Comparison of ENCODE assay signal across 16 mouse cellular contexts in genomic region chr17:84107946-84108686, GRCm38 (mm10).
DNase-seq lines count a peak whose midpoint lies in the region; ATAC-seq and TF ChIP-seq lines count a peak whose summit lies in the region.
"Had no signal": no experiment of that assay in that cellular context is flagged by ENCODE, and none has a peak within 500 bp of the region (broad histone marks: within the 10 kb centered on the region; RNA-seq: fewer than 3 reads in every experiment).

No protein-coding gene starts in this region.

- no peak overlapping the region for H3K4me2 ChIP-seq in intestine, embryonic 15.5 days (replicated peaks)
- no peak overlapping the region for H3K4me2 ChIP-seq in intestine, postnatal 0 days (replicated peaks; ENCODE audit: low read depth)
- H3K4me2 ChIP-seq in intestine, embryonic 16.5 days (ENCODE audit: low read depth, low read length), result no peak overlapping the region
- H3K4me2 ChIP-seq: forebrain, embryonic 13.5 days; hindbrain, embryonic 13.5 days; limb, embryonic 12.5 days; neural tube, embryonic 12.5 days had no signal

- TF ChIP-seq CTCF in intestine, postnatal 0 days (IDR thresholded peaks at IDR 0.05; ENCODE audit: low read depth), result no peak
- TF ChIP-seq CTCF in spleen, adult 2 months (IDR thresholded peaks at IDR 0.05; ENCODE audit: extremely low read depth, insufficient read depth, insufficient read length, insufficient replicate concordance), result no peak
- no peak for TF ChIP-seq CTCF in cerebellum, adult 2 months (IDR thresholded peaks at IDR 0.05; ENCODE audit: borderline replicate concordance, insufficient read depth, low read depth, low read length)

- H3K36me3 ChIP-seq in intestine, embryonic 15.5 days, result no peaks in the 10 kb centered on the region
- H3K36me3 ChIP-seq in intestine, postnatal 0 days (ENCODE audit: control insufficient read depth, insufficient read depth), result no peaks in the 10 kb centered on the region
- no peaks in the 10 kb centered on the region for H3K36me3 ChIP-seq in spleen, adult 2 months (ENCODE audit: control insufficient read depth, insufficient read depth, low read length)
- H3K36me3 ChIP-seq in intestine, embryonic 16.5 days (ENCODE audit: control insufficient read depth, insufficient read depth, low read length), result no peaks in the 10 kb centered on the region
- H3K36me3 ChIP-seq: hindbrain, embryonic 13.5 days; limb, embryonic 12.5 days; neural tube, embryonic 12.5 days had no signal

- no peak overlapping the region for H3K9ac ChIP-seq in intestine, embryonic 15.5 days
- no peak overlapping the region for H3K9ac ChIP-seq in intestine, postnatal 0 days (ENCODE audit: low read depth, low read length)
- no peak overlapping the region; the same call in 1 of the 2 replicates for H3K9ac ChIP-seq in intestine, embryonic 16.5 days (ENCODE audit: low read depth, low read length)
- H3K9ac ChIP-seq: forebrain, embryonic 13.5 days; hindbrain, embryonic 13.5 days; limb, embryonic 12.5 days; neural tube, embryonic 12.5 days had no signal

- no peak for ATAC-seq in intestine, embryonic 15.5 days
- ATAC-seq in intestine, postnatal 0 days, result no peak
- ATAC-seq in intestine, embryonic 16.5 days, result no peak
- ATAC-seq: forebrain, embryonic 13.5 days had no signal

- H3K27me3 ChIP-seq in intestine, embryonic 15.5 days (replicated peaks), result no peaks in the 10 kb centered on the region
- H3K27me3 ChIP-seq in intestine, postnatal 0 days (replicated peaks; ENCODE audit: control insufficient read depth, insufficient read depth, low read length), result no peaks in the 10 kb centered on the region
- H3K27me3 ChIP-seq in spleen, adult 2 months (ENCODE audit: control insufficient read depth, insufficient read depth, low read length), result no peaks in the 10 kb centered on the region
- no peaks in the 10 kb centered on the region for H3K27me3 ChIP-seq in intestine, embryonic 16.5 days (replicated peaks; ENCODE audit: control insufficient read depth, insufficient read depth, low read length)
- no peaks in the 10 kb centered on the region for H3K27me3 ChIP-seq in cerebellum, adult 2 months (ENCODE audit: control insufficient read depth, insufficient read depth, low read length)
- H3K27me3 ChIP-seq: forebrain, embryonic 13.5 days; hindbrain, embryonic 13.5 days; limb, embryonic 12.5 days; neural tube, embryonic 12.5 days had no signal

- peaks cover 29% of the 10 kb centered on the region for H3K4me1 ChIP-seq in intestine, embryonic 15.5 days (replicated peaks)
- H3K4me1 ChIP-seq in intestine, postnatal 0 days (replicated peaks; ENCODE audit: control insufficient read depth, insufficient read depth, low read length), result 0 out of 2 replicates have a peak, but pooled peaks cover 2% of the 10 kb centered on the region
- H3K4me1 ChIP-seq in spleen, adult 2 months (ENCODE audit: control insufficient read depth, insufficient read depth, insufficient read length), result peaks cover 5% of the 10 kb centered on the region; the same call in 1 of the 2 replicates
- H3K4me1 ChIP-seq in intestine, embryonic 16.5 days (ENCODE audit: control insufficient read depth, insufficient read depth, low read length), result peaks cover 16% of the 10 kb centered on the region
- H3K4me1 ChIP-seq in cerebellum, adult 2 months (ENCODE audit: control insufficient read depth, insufficient read depth, low read length), result no peaks in the 10 kb centered on the region

- 82% methylated on average over 8 of the region's 8 CpGs for WGBS in intestine, embryonic 15.5 days
- 85% methylated on average over 8 of the region's 8 CpGs for WGBS in intestine, postnatal 0 days
- 75% methylated on average over 8 of the region's 8 CpGs for WGBS in spleen, adult 2 months
- WGBS in intestine, embryonic 16.5 days, result 82% methylated on average over 8 of the region's 8 CpGs
- WGBS in cerebellum, adult 2 months, result 93% methylated on average over 8 of the region's 8 CpGs

- H3K9me3 ChIP-seq in intestine, embryonic 15.5 days, result no peaks in the 10 kb centered on the region
- H3K9me3 ChIP-seq in intestine, postnatal 0 days (ENCODE audit: control insufficient read depth), result no peaks in the 10 kb centered on the region
- no peaks in the 10 kb centered on the region for H3K9me3 ChIP-seq in intestine, embryonic 16.5 days (ENCODE audit: control insufficient read depth, low read length)
- H3K9me3 ChIP-seq: forebrain, embryonic 13.5 days; hindbrain, embryonic 13.5 days; limb, embryonic 12.5 days; neural tube, embryonic 12.5 days had no signal

- 0 out of 2 replicates have a peak overlapping the region, but pooled peaks have one; percentile 17 for H3K27ac ChIP-seq in intestine, embryonic 15.5 days
- H3K27ac ChIP-seq in intestine, postnatal 0 days (ENCODE audit: low read depth, low read length), result no peak overlapping the region
- H3K27ac ChIP-seq in spleen, adult 2 months (ENCODE audit: insufficient read depth, low read length), result peak overlapping the region; percentile 56
- peak overlapping the region; percentile 28; the same call in 1 of the 2 replicates for H3K27ac ChIP-seq in intestine, embryonic 16.5 days (ENCODE audit: low read length)
- no peak overlapping the region for H3K27ac ChIP-seq in cerebellum, adult 2 months (ENCODE audit: insufficient read depth, low read length)
- H3K27ac ChIP-seq: forebrain, embryonic 13.5 days; hindbrain, embryonic 13.5 days; kidney, postnatal 0 days; limb, embryonic 12.5 days; neural tube, embryonic 12.5 days had no signal

- no peak overlapping the region for H3K4me3 ChIP-seq in intestine, embryonic 15.5 days (replicated peaks)
- H3K4me3 ChIP-seq in intestine, postnatal 0 days (ENCODE audit: low read depth, low read length), result no peak overlapping the region
- H3K4me3 ChIP-seq in spleen, adult 2 months (ENCODE audit: extremely low read depth, insufficient read depth, insufficient read length), result no peak overlapping the region
- no peak overlapping the region for H3K4me3 ChIP-seq in intestine, embryonic 16.5 days (ENCODE audit: low read length)
- H3K4me3 ChIP-seq in cerebellum, adult 2 months (replicated peaks; ENCODE audit: insufficient read depth, low read depth, low read length), result no peak overlapping the region
- H3K4me3 ChIP-seq: forebrain, embryonic 13.5 days; hindbrain, embryonic 13.5 days; limb, embryonic 12.5 days; neural tube, embryonic 12.5 days had no signal

- no peak for DNase-seq in spleen, adult 2 months (ENCODE audit: low read depth in 1 of 2, low spot score in 2 of 2)
- DNase-seq in spleen, adult 18-20 months, result no peak
- DNase-seq in ovary, postnatal 10 days (ENCODE audit: low spot score), result no peak
- no peak for DNase-seq in cerebellum, adult 2 months
- DNase-seq: cerebellum, postnatal 14 days; heart, adult 18-20 months; lung, adult 2 months; right cerebral cortex, postnatal 14 days had no signal

- no peak for TF ChIP-seq POLR2A in spleen, adult 2 months (IDR thresholded peaks at IDR 0.05; ENCODE audit: low read depth, low read length)
- no peak for TF ChIP-seq POLR2A in cerebellum, adult 2 months (IDR thresholded peaks at IDR 0.05; ENCODE audit: borderline replicate concordance, insufficient read depth, low read length)

Comparison
In these comparisons a context has a peak if more than half of its experiments do, and no peak if none do; other contexts are left out.
1. H3K27ac ChIP-seq: peak in intestine, embryonic 15.5 days (single experiment), spleen, adult 2 months (single experiment) and intestine, embryonic 16.5 days (single experiment); none in intestine, postnatal 0 days (single experiment) and cerebellum, adult 2 months (single experiment).